Mouse (Mus musculus): Measurements from ENCODE around the gene Tfec.

Gene Tfec

GRCm38 (mm10) chr6:16785166-16785565, 113.1 kb downstream of the Tfec start:
- no peak for DNase-seq
